Mouse (Mus musculus) stomach, postnatal 0 days (tissue): Measurements from ENCODE around the gene Arhgef3. TPM values are rescaled to one million over a fixed set of nuclear protein-coding genes. Genes with fewer than 3 reads are reported as not detected.
A peak's percentile ranks its signal among the peaks of the same experiment; 100 is the strongest.

Experiments used
- ATAC-seq: fragments of 200-750 bp; cut with Nextera tagmentation; 2 replicates; pipeline ENCODE4 v1.8.0; 2017; ENCODE audit not compliant: low FRiP score, low TSS enrichment
- DNase-seq: peaks from one replicate; pipeline ENCODE4 v3.0.0-alpha.2; 2016; ENCODE audit warnings: low spot score
- H3K27ac ChIP-seq: fragments of 300-500 bp; sonication (generic); replicated peaks from 2 replicates; pipeline ENCODE4 v1.5.1; 2014; ENCODE audit warnings: mild to moderate bottlenecking, control low read depth
- H3K27me3 ChIP-seq: fragments of 300-500 bp; sonication (generic); 2 replicates; pipeline ENCODE4 v1.6.1; 2014; ENCODE audit warnings: low read length; ENCODE audit not compliant: control insufficient read depth, insufficient read depth
- H3K36me3 ChIP-seq: fragments of 300-500 bp; sonication (generic); 2 replicates; pipeline ENCODE4 v1.6.1; 2014; ENCODE audit warnings: low read length, mixed read lengths; ENCODE audit not compliant: control insufficient read depth, insufficient read depth
- H3K4me1 ChIP-seq: fragments of 300-500 bp; sonication (generic); replicated peaks from 2 replicates; pipeline ENCODE4 v1.6.1; 2014; ENCODE audit warnings: antibody characterized with exemption; ENCODE audit not compliant: control insufficient read depth, insufficient read depth
- H3K4me2 ChIP-seq: fragments of 300-500 bp; sonication (generic); replicated peaks from 2 replicates; pipeline ENCODE4 v1.6.1; 2014; ENCODE audit warnings: low read depth, mild to moderate bottlenecking, control low read depth, moderate library complexity
- H3K4me3 ChIP-seq: fragments of 300-500 bp; sonication (generic); 2 replicates; pipeline ENCODE4 v1.5.1; 2014; ENCODE audit warnings: low read depth, low read length, control low read depth
- H3K9ac ChIP-seq: fragments of 300-500 bp; sonication (generic); 2 replicates; pipeline ENCODE4 v1.6.1; 2014; ENCODE audit warnings: mild to moderate bottlenecking, low read length, control low read depth, mixed read lengths
- H3K9me3 ChIP-seq: fragments of 300-500 bp; sonication (generic); 2 replicates; pipeline ENCODE4 v1.6.1; 2016; ENCODE audit warnings: low read length; ENCODE audit not compliant: control insufficient read depth
- CTCF ChIP-seq: IDR thresholded peaks from 2 replicates; pipeline ENCODE4 v1.5.1; 2016; ENCODE audit warnings: antibody characterized with exemption, low read depth, mild to moderate bottlenecking, moderate library complexity
- EP300 ChIP-seq: optimal IDR thresholded peaks from 2 replicates; pipeline ENCODE3; 2016; ENCODE audit warnings: antibody characterized with exemption
- WGBS: fragments of 180-500 bp; shearing (Covaris S2); extraction: QIAGEN DNeasy Blood & Tissue Kit; methylation state at CpG from one replicate; pipeline ENCODE4 v1.1.7; 2014; 5-methylcytosine and 5-hydroxymethylcytosine counted together
- polyA plus RNA-seq: library from polyadenylated mRNA; unstranded; fragments of >200 nt; fragmentation: Nextera tagmentation; extraction: Ambion mirVana; gene quantifications from 2 replicates; pipeline ENCODE4 v1.2.1, GENCODE M21; 2015

Gene Arhgef3
- polyA plus RNA-seq, 1 experiment from 2014 or later = 13.1 TPM

DNA sequence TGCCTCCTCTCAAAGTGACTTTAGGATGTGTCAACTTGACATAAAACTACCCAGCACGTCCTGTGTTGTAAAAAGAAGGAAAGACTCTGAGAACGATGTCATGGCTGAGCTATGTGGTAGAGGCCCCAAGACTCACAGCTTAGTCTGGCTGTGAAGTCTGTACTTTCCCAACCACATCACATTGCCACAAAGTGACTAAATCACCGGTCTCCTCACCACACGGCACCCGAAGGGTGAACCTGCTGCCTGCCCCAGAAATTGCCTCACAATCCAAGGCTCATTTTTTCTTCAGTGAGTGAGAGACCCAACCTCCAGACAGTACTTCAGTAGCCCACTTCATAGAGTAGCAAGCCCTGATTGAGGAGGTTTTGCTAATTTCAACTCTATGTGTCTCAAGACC lies 226.8 kb downstream of the Arhgef3 start:
- Histone ChIP-seq H3K27ac (peak overlapping the region; percentile 59), H3K4me2 (no peak overlapping the region), H3K4me1 (peaks cover 7% of the 10 kb centered on the region), H3K9ac (no peak overlapping the region), H3K27me3 (no peaks in the 10 kb centered on the region), H3K36me3 (no peaks in the 10 kb centered on the region), H3K9me3 (no peaks in the 10 kb centered on the region), H3K4me3 (no peak overlapping the region)
- DNase-seq (no peak), ATAC-seq (no peak)
- TF ChIP-seq EP300 (no peak), CTCF (no peak)
- 56% methylated on average over 5 of the region's 5 CpGs for WGBS

DNA sequence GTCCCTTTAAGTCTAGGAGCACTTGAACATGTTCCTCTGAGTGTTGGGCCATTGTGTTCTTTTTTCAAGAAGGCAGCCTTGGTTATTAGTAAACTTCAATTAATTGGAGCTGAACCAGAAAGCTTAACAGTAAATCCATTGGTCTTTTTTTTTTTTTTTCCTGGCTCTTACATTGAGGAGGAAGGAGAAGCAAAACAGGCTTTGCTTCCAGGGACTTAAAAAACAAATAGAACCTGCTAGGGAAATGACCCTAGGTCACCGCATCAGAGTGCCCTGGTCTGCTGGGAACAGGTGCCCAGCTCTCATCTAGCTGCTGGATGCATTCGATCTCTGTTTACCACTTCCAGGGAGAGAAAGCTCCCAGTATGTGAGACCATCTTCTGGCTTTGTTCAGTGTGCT lies 227.8 kb downstream of the Arhgef3 start:
- H3K4me1 ChIP-seq = peaks cover 7% of the 10 kb centered on the region
- no peak for TF ChIP-seq EP300
- no peak for TF ChIP-seq CTCF
- WGBS = 54% methylated on average over 2 of the region's 2 CpGs

DNA sequence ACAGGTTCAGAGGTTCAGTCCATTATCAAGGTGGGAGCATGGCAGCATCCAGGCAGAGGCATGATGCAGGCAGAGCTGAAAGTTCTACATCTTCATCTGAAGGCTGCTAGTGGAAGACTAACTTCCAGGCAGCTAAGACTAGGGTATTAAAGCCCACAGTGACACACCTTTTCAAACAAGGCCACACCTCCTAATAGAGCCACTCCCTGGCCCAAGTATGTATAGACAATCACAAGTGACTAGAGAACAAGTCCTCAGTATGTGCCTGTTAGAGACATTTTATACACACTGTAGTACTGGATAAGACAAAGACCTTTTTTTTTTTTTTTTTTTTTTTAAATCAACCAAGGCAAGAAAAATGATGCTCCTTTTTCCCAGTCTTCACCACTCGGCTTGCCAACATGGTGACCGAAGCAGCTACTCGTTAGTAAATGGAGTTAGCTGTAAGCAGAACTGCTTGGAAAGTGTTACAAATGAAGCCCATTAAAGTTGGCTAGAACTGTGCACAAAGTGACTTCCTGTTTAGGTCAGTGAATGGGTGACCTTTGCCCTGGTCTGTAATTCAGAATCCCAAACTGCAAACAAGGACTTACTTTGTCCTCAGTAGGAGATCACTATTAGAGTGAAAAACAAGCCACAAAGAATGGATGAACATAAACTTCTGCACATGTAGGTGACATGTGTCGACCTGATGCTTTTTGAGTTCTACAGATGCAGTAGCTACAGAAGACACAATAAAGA lies 229.7 kb downstream of the Arhgef3 start:
- no peak for DNase-seq
- 56% methylated on average over 4 of the region's 4 CpGs for WGBS
- H3K4me3 ChIP-seq = no peak overlapping the region
- ATAC-seq = peak; percentile 70
- no peaks in the 10 kb centered on the region for H3K9me3 ChIP-seq
- TF ChIP-seq CTCF (no peak), EP300 (no peak)
- H3K9ac ChIP-seq = no peak overlapping the region
- no peak overlapping the region for H3K4me2 ChIP-seq
- peaks cover 7% of the 10 kb centered on the region for H3K4me1 ChIP-seq
- no peaks in the 10 kb centered on the region for H3K36me3 ChIP-seq
- H3K27ac ChIP-seq = peak overlapping the region; percentile 36
- H3K27me3 ChIP-seq = no peaks in the 10 kb centered on the region

More for the DNA sequence above, 227.8 kb downstream of the Arhgef3 start:
- H3K27me3 ChIP-seq = no peaks in the 10 kb centered on the region
- ATAC-seq = no peak
- H3K36me3 ChIP-seq = no peaks in the 10 kb centered on the region
- H3K4me2 ChIP-seq = no peak overlapping the region
- H3K9ac ChIP-seq = no peak overlapping the region
- no peak overlapping the region for H3K27ac ChIP-seq
- no peak overlapping the region for H3K4me3 ChIP-seq
- no peaks in the 10 kb centered on the region for H3K9me3 ChIP-seq
- DNase-seq = no peak

DNA sequence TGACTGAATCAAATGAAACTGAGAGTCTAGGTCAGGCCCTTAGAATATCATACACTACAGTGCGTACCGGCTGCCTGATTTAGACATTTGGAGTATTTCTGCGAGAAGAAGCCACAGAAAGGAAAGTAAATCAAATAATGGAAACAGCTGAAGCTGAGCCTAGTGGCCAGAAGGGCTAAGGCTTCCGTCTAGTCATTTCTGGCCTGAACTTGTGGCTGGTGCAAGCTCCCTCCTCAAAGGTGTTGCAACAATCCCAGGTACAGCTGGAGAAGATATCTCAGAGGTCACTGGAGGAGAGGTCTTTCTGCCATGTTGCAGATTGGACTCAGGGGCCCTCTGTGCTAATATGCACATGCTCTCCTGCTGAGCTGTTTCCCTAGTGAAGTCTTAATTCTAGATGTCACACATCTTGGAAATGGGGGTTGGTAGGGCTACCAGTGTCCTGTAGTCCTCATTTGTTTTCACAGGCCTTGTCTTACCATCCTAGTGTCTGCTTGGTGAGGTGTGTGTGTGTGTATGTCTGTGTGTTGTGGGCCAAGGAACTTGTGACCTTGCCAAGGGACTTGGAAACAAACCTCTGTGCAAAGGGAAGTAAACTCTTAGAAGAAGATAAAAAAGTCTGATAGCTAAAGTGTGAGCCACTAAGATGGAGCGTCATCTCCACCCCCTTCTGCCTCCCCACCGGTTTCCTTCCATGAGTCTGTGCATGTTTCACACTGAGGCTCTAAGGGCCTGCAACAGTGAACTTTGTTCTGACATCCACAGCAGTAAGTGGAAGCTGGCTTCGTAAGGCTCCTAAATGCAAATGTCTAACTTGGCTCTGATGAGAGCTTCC lies 230.6 kb downstream of the Arhgef3 start:
- TF ChIP-seq EP300 = no peak
- no peak for TF ChIP-seq CTCF
- Histone ChIP-seq H3K27ac (peak overlapping the region; percentile 36), H3K4me2 (no peak overlapping the region), H3K4me1 (peaks cover 12% of the 10 kb centered on the region), H3K4me3 (no peak overlapping the region), H3K9me3 (no peaks in the 10 kb centered on the region), H3K36me3 (no peaks in the 10 kb centered on the region), H3K27me3 (no peaks in the 10 kb centered on the region), H3K9ac (no peak overlapping the region)
- DNase-seq (no peak), ATAC-seq (no peak)
- WGBS = 71% methylated on average over 7 of the region's 7 CpGs

DNA sequence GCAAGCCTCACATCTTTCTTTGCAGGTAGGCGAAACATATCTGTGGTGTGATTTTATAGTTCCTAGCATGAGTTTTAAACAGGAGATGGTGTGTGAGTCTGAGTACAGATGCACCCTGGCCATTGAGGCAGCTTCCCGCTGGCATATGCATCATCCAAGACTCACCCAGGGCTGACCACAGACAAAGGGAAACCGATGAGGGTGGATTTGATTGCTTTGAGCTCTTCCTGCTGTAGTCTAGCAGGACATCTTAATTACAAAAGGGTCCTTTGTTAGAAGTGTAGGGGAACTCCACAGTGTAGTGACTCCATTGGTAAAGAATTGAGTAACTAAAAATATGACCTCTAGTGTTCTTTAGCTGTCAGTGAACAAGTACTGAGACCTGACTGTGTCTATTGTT lies 232.5 kb downstream of the Arhgef3 start:
- ATAC-seq = no peak
- DNase-seq = no peak
- H3K27me3 ChIP-seq = no peaks in the 10 kb centered on the region
- no peak for TF ChIP-seq EP300
- TF ChIP-seq CTCF = no peak
- no peaks in the 10 kb centered on the region for H3K36me3 ChIP-seq
- H3K4me3 ChIP-seq = no peak overlapping the region
- H3K27ac ChIP-seq = no peak overlapping the region
- H3K9ac ChIP-seq = no peak overlapping the region
- WGBS = 73% methylated on average over 3 of the region's 3 CpGs
- no peaks in the 10 kb centered on the region for H3K9me3 ChIP-seq
- H3K4me1 ChIP-seq = peaks cover 18% of the 10 kb centered on the region
- no peak overlapping the region for H3K4me2 ChIP-seq

DNA sequence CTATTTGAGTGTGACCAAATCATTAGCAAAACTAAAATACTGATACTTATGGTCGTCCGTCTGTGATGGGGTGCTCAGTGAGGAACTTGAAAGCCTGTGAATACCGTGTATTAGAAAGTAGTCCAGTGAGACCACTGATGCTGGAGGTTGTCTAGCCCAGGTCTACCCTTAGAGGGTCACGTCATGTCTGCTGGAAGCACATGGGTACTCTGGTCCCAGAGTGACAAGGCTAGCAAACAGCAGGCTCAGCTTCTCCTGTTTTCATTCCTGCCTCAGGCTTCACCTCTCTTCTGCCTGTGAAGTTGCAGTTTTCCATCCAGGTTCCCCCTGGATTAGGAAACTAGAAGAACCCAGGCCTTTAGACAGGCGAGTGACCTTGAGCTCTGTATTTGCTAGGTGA lies 233.0 kb downstream of the Arhgef3 start:
- no peak overlapping the region for H3K9ac ChIP-seq
- peaks cover 17% of the 10 kb centered on the region for H3K4me1 ChIP-seq
- no peak for DNase-seq
- ATAC-seq = no peak
- no peaks in the 10 kb centered on the region for H3K36me3 ChIP-seq
- WGBS = 89% methylated on average over 5 of the region's 5 CpGs
- no peaks in the 10 kb centered on the region for H3K9me3 ChIP-seq
- peak overlapping the region; percentile 31; the same call in 1 of the 2 replicates for H3K27ac ChIP-seq
- H3K4me3 ChIP-seq = no peak overlapping the region
- H3K27me3 ChIP-seq = no peaks in the 10 kb centered on the region
- no peak for TF ChIP-seq EP300
- TF ChIP-seq CTCF = no peak
- no peak overlapping the region for H3K4me2 ChIP-seq
